Mouse (Mus musculus) heart, postnatal 0 days (tissue): ENCODE measurements at regions not wholly inside any gene's neighbourhood (a gene's known extent, or its start where the extent isn't known, plus 50 kb on each side); places are given as distances from the start of the nearest gene placed in this dataset.

Source experiments
- CTCF ChIP-seq: IDR thresholded peaks from 2 replicates; pipeline ENCODE4 v1.5.1; 2016; ENCODE audit warnings: antibody characterized with exemption, control low read depth, low read depth
- EP300 ChIP-seq: IDR thresholded peaks from 2 replicates; pipeline ENCODE4 v1.6.1; 2016; ENCODE audit warnings: antibody characterized with exemption, low read depth

DNA sequence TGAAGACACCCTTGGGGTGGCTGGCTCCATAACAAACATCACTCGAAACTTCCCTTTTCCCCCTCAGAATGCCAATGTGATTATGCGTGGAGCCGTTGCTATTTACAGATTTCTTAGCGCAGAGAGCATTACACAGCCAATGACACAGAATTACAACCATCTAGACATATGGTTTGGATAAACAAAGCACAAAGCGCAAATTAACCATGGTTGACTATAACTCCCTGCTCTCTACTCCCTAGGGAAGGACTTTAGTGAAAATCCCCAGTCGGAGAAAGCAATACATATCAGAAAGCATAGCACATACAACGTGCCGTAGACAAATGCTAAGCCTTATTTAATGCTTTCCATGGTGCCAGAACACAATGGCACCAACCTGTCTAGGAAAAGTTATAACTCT is 131.8 kb downstream of the Tshz3 start:
- TF ChIP-seq CTCF (no peak), EP300 (no peak)
